Mouse (Mus musculus): Measurements from ENCODE around the gene Ankrd44.

Ankrd44 gene

DNA sequence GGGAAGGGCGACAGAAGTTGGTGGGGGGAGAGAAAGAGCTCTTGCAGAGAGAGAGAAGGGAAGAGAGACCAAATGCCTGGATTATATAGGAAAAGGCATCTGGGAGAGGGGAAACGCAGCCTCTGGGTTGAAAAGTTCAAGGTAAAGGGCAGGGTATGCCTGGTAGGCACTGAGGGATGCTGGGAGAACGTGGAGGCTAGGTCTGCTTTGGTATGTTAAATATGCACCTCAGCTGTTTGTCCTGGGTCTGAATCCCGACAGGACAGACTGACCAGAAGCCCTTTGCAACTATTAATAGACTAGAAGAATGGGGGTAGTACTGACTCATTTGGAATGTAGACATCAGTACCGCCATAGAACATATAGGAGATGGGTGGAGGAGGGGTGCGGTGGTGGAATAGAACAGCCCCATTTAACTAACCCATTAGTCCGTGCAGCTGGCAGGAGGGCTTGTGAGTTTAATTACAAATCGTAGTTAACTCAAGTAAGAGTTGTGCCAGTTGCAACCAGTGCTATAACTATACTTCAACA, 4.5 kb upstream of the Ankrd44 start:
- TF ChIP-seq GATA4 (IDR thresholded peaks at IDR 0.05; ENCODE audit: insufficient replicate concordance, low read length), result no peak

DNA sequence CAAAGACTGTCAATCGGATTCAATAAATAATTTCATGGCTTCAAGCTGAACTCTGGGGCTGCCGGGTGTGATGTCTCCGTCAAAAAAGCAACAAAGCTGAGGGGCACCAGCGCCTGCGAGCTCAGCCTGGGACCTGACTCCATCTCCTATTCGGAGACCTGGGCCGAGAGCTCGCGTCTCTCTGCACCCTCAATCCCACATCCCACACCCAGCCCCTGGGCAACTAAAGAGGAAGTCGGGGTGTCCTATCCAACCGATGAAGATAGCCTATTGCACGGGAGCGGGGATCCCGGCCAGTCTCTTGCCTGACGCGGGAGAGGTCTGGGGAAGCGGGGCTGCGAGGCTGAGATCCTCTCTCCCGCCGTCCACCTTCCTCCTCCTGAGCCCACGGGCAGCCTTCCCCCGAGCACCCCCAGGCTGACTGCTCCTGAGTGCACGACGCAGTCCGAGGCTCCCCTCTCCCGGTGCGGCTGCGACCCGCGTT, 694 bp downstream of the Ankrd44 start:
- TF ChIP-seq GATA4 (IDR thresholded peaks at IDR 0.05; ENCODE audit: insufficient replicate concordance, low read length), result no peak

DNA sequence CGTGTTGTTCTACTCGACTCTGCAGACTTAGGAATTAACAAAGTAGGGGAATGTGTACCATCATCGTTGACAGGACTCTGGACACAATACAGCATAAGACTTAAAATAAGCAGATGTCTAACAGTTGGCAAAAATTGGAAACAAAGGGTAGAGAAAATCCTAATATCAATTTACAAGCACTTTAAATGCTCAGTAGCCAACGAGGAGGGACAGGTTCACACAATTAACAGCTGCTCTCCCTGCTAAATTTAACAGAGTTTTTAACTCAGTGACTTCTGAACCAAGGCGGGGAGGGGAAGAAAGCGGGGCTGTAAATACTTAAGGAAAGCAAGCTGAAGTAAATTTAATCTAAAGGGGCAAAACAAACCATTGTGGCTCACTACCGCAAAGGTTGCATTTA, 1.4 kb downstream of the Ankrd44 start:
- TF ChIP-seq GATA4 (IDR thresholded peaks at IDR 0.05; ENCODE audit: insufficient replicate concordance, low read length), result no peak

DNA sequence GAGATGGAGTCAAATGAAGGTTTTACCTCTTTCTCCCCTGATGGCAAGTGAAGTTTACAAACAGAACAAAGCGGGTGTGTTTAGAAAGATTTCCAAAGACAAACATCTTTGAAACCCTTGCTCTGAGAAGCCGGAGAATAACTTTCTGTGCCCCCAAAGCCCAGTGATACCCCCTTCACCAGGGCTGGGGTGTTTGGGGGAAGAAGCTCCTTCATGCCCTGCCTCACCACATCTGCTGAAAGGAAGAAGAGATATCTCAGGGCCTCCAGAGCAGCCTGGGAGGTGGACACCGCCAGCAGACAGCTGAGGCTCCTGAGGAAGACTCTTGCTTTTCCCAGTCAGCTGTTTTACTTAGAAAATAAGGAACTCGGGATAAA, 1.9 kb downstream of the Ankrd44 start:
- no peak for TF ChIP-seq GATA4 (IDR thresholded peaks at IDR 0.05; ENCODE audit: insufficient replicate concordance, low read length)

DNA sequence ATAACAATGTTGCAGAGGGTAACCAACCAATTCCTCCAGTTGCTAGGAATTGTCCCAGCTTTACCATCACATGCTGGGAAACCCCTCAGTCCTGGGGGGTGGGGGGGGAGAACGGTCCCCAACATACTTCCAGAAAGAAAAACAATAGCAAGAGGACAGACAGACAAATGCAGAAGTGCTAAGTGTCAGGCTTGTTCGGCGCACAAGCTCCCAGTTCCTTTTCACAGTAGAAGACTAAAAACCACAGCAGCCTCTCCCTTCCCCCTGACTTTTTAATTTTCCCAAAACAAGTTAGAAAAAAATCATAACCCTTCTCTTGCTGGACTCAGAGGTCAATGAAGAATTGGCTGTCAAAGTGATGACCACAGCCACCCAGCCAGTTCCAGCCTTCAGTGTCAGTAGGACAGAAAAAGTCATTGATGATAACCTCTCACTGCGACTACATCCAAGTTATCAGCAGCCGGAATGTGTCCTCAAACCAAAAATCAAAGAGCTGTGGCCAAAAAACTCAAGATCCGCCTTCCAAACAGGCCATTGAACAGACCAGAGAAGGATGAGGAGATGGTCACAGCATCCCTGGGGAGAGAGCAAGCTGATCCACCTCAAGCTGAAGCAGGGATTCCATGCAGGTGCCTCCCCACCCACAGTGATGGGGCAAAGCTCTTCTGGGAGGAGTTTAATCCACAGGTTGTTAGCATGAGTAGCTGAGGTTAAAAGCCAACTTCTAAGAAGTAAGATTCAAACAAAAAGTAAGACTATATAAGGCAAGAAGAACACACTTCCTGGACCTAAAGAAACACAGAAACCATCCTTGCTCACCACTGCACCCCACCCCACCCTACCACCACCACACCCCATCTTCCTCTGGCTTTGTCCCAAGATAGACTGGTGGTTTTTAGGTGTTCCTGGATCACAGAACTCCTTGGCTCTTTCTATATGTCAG, 2.5 kb downstream of the Ankrd44 start:
- peak; percentile 76 for TF ChIP-seq GATA4 (IDR thresholded peaks at IDR 0.05; ENCODE audit: insufficient replicate concordance, low read length)

DNA sequence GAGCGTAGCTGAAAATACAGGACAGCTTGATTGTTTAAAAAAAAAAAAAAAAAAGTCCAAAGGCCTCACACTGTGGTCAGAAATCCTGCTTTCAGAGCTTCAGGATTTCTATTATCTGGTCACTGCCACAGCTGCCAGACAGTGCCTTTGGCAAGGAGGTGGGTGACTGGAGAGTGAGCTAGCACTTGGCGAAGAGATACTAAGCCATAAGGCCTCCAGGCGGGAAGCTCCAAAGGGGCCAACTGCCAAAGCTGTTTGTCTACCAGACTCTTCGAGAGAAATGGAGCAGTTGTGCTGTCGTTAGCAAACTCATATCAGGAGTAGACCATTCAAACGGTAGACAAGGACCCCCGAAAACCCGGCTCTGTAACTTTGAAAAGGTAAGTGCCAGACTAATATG, 3.5 kb downstream of the Ankrd44 start:
- TF ChIP-seq GATA4 (IDR thresholded peaks at IDR 0.05; ENCODE audit: insufficient replicate concordance, low read length), result no peak

DNA sequence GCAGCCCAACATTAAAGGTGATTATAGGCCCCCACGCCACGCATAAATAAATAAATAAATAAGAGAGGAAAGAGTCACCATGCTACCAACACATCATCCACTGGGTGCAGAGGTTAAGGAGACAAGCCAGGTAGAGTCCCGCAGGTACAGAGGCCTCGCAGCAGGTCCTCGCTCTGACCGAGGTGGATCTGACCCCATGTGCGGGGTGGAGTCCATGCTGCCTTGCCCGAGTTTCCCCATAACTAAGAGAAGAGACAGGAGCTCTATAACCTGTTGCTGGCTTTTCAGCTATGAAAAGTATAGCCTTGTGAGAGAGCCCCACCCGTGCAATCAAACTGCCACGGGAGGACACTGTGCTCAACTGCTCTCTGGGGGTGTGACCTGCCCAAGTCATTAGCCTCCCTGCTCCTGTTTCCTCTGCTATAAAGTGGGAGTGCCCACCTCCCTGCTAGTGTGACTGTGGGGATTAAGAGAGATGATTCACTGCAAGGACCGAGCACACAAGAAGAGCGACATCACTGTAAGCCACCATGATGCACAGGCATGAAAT, 4.1 kb downstream of the Ankrd44 start:
- no peak for TF ChIP-seq GATA4 (IDR thresholded peaks at IDR 0.05; ENCODE audit: insufficient replicate concordance, low read length)

DNA sequence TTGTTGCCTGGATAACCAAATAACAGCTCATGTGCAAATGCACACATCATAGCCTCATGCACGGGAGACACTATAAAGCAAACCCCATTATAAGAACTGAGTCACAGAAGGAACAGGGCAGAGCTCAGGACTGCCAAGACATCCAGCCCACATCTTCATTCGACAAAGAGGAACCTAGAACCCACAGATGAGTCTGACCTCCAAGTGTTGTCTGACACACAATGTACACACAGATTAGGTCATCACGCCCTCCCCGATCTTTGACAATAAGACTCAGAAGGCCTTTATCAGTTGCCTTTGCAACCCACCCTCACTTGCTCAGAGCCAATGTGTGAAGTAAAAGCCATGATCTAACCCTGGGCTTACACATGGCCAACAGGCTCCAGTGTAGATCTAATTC, 6.1 kb downstream of the Ankrd44 start:
- no peak for TF ChIP-seq GATA4 (IDR thresholded peaks at IDR 0.05; ENCODE audit: insufficient replicate concordance, low read length)

DNA sequence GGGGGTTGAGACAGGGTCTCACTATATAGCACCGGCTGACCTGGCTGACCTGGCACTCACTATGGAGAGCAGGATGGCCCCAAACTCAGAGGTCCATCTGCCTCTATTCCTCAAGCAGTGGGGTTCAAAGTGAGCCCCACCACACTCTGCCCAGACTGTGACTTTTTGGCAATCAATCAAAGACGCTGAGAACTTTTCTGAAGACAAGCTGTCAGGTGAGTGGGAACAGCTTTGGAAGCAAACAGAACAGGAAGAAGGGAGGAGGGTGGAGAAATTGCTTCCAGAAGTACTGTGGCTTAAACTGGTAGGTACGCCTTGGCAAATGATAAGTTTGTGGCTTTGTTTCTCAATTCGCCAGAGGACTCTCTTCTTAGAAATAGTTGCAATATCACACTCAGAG, 9.7 kb downstream of the Ankrd44 start:
- TF ChIP-seq GATA4 (IDR thresholded peaks at IDR 0.05; ENCODE audit: insufficient replicate concordance, low read length), result no peak

DNA sequence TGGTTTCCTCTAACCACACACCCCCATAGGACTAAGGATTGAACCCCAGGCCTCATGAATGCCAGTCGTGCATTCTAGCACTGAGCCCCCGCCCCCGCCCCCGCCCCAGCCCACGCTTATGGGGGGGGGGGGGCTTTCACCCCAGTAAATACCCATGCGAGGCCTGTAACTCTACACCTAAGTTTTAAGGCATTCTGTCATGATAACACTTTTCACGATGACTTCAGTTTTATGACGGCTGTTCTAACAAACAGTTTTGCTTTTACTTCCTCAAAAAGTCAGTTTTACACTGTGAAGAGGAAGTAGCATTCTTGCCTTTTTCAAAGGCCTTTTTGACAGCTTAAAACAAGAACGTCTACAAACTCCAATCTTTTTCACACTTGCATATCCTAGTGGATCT, 11.8 kb downstream of the Ankrd44 start:
- no peak for TF ChIP-seq GATA4 (IDR thresholded peaks at IDR 0.05; ENCODE audit: insufficient replicate concordance, low read length)

DNA sequence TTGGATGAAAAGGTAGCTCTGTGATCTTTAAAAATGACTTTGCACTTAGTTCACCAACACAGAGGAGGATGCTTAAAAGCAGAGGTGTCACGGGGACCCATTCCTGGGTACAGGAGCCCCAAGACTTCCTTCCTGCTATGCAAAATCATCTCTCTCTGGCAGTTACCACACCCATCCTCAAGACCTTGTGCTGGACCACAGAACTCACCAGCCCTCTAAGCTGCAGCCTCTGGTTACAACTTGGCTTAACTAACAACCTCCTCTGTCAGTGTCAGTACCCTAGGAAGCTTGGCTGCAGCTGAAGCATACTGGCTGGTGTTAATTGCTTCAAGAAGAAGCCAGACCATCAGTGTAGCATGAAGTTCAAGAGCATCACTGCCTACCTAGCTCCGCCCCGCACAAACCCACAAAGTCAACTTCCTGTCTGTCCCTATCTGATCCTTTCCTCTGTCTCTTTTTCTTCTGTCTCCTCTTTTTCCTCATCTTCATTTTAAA, 12.8 kb downstream of the Ankrd44 start:
- TF ChIP-seq GATA4 (IDR thresholded peaks at IDR 0.05; ENCODE audit: insufficient replicate concordance, low read length), result no peak

DNA sequence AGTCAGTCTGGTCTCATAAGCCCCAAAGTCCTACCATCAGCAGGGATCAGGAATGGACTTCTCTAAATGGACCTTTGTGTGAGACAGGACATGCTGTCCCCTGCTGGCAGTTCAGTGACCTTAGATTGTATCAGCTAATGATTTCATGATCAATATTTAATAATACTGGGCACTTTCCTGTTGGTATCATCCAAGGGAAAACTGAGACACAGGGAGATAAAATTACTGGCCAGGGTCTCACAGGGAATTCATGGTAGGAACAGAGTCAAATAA, 13.2 kb downstream of the Ankrd44 start:
- 0 out of 2 replicates have a peak, but pooled peaks have one; percentile 14 for TF ChIP-seq GATA4 (IDR thresholded peaks at IDR 0.05; ENCODE audit: insufficient replicate concordance, low read length)

DNA sequence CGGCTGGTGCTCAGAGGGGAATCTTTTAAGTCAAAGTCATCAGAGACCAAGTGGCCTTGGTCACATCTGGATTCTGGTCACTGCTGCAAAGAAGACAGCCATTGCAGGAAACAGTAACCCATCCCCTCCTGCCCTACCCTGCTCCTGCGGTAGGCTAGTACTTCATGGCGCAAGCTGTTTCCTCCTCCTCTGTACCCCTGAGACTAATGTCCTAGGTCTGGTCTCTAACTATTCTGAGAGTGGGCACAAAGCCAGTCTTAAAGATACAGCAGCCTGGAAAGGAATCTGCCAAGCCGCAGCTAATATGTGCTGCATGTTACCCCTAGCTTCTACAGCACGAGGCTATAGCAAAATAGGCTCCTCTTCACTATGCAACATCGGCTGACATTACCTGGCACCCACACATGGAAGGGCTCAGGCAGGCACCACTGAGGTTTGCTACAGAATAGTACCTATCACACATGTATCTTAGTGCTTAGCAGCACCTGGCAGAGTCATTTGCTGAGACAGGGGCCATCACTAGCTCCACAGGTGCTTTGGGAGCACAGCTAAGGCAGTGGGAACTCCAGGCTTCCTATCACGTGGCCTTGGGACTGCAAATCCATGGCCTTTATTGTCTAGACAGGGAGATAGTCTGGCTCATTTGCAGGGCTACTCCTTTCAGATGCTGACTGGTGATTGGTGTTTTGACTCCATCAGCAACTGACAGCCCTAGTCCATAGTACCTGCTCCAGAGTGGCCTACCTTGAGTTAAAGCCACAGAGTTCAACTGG, 13.7 kb downstream of the Ankrd44 start:
- TF ChIP-seq GATA4 (IDR thresholded peaks at IDR 0.05; ENCODE audit: insufficient replicate concordance, low read length), result no peak

DNA sequence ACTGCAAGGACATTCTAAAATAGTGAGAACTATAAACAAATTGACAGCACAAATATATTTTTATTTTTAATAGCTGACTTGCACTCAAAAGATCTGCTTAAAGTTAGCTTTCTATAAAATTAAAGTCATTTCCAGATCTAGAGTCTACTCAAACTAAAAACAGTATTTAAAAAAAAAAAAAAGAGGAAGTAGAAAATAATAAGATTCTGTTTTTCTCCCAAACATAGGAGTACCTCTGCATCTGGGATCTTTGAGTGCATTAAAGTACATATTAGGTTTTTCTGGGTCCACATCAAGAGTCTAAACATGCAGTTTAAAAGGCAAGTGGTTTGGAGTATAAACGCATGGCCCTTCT, 15.0 kb downstream of the Ankrd44 start:
- no peak for TF ChIP-seq GATA4 (IDR thresholded peaks at IDR 0.05; ENCODE audit: insufficient replicate concordance, low read length)

DNA sequence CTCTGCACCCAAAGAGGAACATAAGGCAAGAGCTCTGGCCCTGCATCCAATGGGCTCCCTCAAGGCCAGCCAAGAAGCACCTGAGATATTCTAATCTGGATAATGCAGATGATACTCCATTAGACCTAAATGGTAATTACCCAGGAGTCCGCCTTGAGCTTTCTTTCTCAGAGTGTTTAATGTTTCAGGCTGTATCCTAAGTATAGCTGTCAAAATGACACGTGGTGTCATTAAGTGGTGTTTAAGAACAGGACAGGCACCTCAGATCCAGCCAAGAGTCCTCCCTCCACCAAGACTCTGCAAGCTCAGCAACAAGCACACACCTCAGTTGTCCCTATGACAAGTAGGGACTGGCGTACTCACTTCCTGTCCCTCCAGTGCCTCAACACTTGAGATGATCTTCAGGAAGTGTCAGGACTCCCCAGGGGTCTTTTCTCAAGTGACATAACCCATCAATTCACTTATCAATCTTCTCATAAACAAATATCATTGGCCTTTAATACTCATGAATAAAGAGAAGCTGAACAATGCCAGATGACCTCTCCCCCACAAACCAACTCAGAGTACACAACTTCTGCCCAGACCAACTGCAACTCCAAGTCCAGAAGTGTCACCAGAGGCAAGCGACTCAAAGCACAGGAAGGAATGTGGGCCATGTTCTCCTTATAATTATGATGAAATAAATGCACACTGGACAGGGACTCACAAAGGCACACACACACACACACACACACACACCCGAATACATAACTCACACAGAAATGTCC, 15.5 kb downstream of the Ankrd44 start:
- no peak for TF ChIP-seq GATA4 (IDR thresholded peaks at IDR 0.05; ENCODE audit: insufficient replicate concordance, low read length)

Data from liver, adult (tissue).